Mouse (Mus musculus): ENCODE measurements around the gene Grap.

Gene Grap

GRCm38 (mm10) chr11:61659011-61659858 lies 6.2 kb downstream of the Grap start:
- DNase-seq: no peak

- DNase-seq: no peak
These were observed 6.9 kb downstream of the Grap start for GRCm38 (mm10) chr11:61660001-61660400.

- no peak for DNase-seq
These were observed 7.8 kb downstream of the Grap start for GRCm38 (mm10) chr11:61660806-61661392.

- DNase-seq: no peak
These were observed 9.1 kb downstream of the Grap start for GRCm38 (mm10) chr11:61662189-61662588.

GRCm38 (mm10) chr11:61665401-61665800 lies 12.3 kb downstream of the Grap start:
- DNase-seq: no peak

GRCm38 (mm10) chr11:61665991-61666799 lies 13.1 kb downstream of the Grap start:
- no peak for DNase-seq

- DNase-seq: no peak
These were observed 14.2 kb downstream of the Grap start for GRCm38 (mm10) chr11:61667248-61667647.

- no peak for DNase-seq
These were observed 14.7 kb downstream of the Grap start for GRCm38 (mm10) chr11:61667782-61668181.

- DNase-seq: no peak
These were observed 16.7 kb downstream of the Grap start for GRCm38 (mm10) chr11:61669492-61670490.

- no peak for DNase-seq
These were observed 18.8 kb downstream of the Grap start for GRCm38 (mm10) chr11:61671781-61672383.

- DNase-seq: no peak
These were observed 20.6 kb downstream of the Grap start for GRCm38 (mm10) chr11:61673686-61674085.

- no peak for DNase-seq
These were observed 21.2 kb downstream of the Grap start for GRCm38 (mm10) chr11:61674151-61674838.

GRCm38 (mm10) chr11:61674839-61675159 lies 21.7 kb downstream of the Grap start:
- DNase-seq: no peak

- no peak for DNase-seq
These were observed 22.3 kb downstream of the Grap start for GRCm38 (mm10) chr11:61675332-61675731.

GRCm38 (mm10) chr11:61676216-61676854 lies 23.3 kb downstream of the Grap start:
- DNase-seq: no peak

- no peak for DNase-seq
These were observed 24.6 kb downstream of the Grap start for GRCm38 (mm10) chr11:61677709-61678108.

GRCm38 (mm10) chr11:61679091-61679866 lies 26.2 kb downstream of the Grap start:
- DNase-seq: no peak

GRCm38 (mm10) chr11:61683907-61684731 lies 31.1 kb downstream of the Grap start, which contains the start of gene Fam83g:
Gene Fam83g, plus strand, starts transcription at chr11:61684091.
- no peak for DNase-seq

- no peak for DNase-seq
These were observed 32.2 kb downstream of the Grap start for GRCm38 (mm10) chr11:61685119-61685725.
